Mouse (Mus musculus) stomach, embryonic 16.5 days (tissue): Measurements from ENCODE around the gene Vps37d. TPM values are rescaled to one million over a fixed set of nuclear protein-coding genes. Genes with fewer than 3 reads are reported as not detected.

Experiments used
- ATAC-seq: fragments of 200-750 bp; cut with Nextera tagmentation; 2 replicates; pipeline ENCODE4 v1.8.0; 2017; ENCODE audit warnings: moderate number of reproducible peaks, moderate TSS enrichment; ENCODE audit not compliant: insufficient read depth, low FRiP score
- H3K27ac ChIP-seq: fragments of 300-500 bp; sonication (generic); 2 replicates; pipeline ENCODE4 v1.5.1; 2014; ENCODE audit warnings: low read length
- H3K27me3 ChIP-seq: fragments of 300-500 bp; sonication (generic); 2 replicates; pipeline ENCODE4 v1.6.1; 2014; ENCODE audit warnings: low read length, control low read depth, mixed read lengths; ENCODE audit not compliant: control insufficient read depth, insufficient read depth
- H3K36me3 ChIP-seq: fragments of 300-500 bp; sonication (generic); 2 replicates; pipeline ENCODE4 v1.6.1; 2014; ENCODE audit warnings: low read length; ENCODE audit not compliant: control insufficient read depth, insufficient read depth
- H3K4me1 ChIP-seq: fragments of 300-500 bp; sonication (generic); 2 replicates; pipeline ENCODE4 v1.6.1; 2014; ENCODE audit warnings: low read length, control low read depth, mixed read lengths; ENCODE audit not compliant: control insufficient read depth, insufficient read depth
- H3K4me2 ChIP-seq: fragments of 300-500 bp; sonication (generic); 2 replicates; pipeline ENCODE4 v1.6.1; 2014; ENCODE audit warnings: low read depth, low read length, mixed read lengths
- H3K4me3 ChIP-seq: fragments of 300-500 bp; sonication (generic); replicated peaks from 2 replicates; pipeline ENCODE4 v1.5.1; 2014; ENCODE audit warnings: mild to moderate bottlenecking, low read length
- H3K9ac ChIP-seq: fragments of 300-500 bp; sonication (generic); 2 replicates; pipeline ENCODE4 v1.6.1; 2014; ENCODE audit warnings: low read length
- H3K9me3 ChIP-seq: fragments of 300-500 bp; sonication (generic); replicated peaks from 2 replicates; pipeline ENCODE4 v1.6.1; 2016; ENCODE audit warnings: low read length, control low read depth; ENCODE audit not compliant: control insufficient read depth
- WGBS: fragments of 180-500 bp; shearing (Covaris S2); extraction: QIAGEN DNeasy Blood & Tissue Kit; methylation state at CpG from one replicate; pipeline ENCODE4 v1.1.7; 2014; 5-methylcytosine and 5-hydroxymethylcytosine counted together
- polyA plus RNA-seq: library from polyadenylated mRNA; unstranded; fragments of >200 nt; fragmentation: Nextera tagmentation; extraction: Ambion mirVana; gene quantifications from 2 replicates; pipeline ENCODE4 v1.2.1, GENCODE M21; 2015

The Vps37d gene
- polyA plus RNA-seq, 1 experiment from 2014 or later: 3.5 TPM

DNA sequence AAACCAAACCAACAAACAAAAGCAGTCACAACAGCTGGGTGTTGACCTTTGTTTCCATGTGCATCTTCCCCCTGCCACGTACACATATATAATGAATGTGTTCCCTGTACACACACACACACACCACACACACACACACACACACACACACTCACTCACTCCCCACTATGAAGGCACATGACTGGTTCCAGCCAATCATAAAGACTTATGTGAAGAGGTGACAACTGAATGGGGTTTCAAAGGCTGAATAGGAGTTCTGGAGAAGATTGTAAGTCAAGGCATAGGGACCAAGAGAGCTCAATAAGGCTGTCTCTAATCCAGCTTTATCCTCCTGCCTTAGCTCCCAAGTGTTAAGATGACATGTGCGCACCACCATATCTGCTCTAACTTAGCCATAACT, 1.5 kb upstream of the Vps37d start:
- Histone ChIP-seq H3K4me2 (no peak overlapping the region), H3K4me1 (peaks cover 8% of the 10 kb centered on the region), H3K36me3 (no peaks in the 10 kb centered on the region), H3K9ac (no peak overlapping the region), H3K9me3 (no peaks in the 10 kb centered on the region), H3K4me3 (no peak overlapping the region), H3K27ac (no peak overlapping the region), H3K27me3 (no peaks in the 10 kb centered on the region)
- 92% methylated on average over 2 of the region's 2 CpGs for WGBS
- ATAC-seq: no peak

DNA sequence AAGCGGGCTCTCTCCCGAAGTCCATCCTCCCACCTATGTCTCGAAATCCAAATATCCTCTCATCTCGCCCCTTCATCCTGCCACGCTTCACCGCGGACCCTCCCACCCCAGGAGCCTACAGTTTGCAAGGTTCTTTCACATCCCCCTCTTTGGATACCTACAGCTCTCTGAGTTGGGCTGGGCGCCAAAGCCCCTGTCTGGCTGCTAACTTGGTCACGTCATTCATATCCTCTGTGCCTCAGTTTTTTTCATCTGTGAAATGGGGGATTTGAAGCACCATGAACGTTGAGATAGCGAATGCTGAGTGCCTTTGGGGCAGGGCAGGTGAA, 380 bp upstream of the Vps37d start:
- Histone ChIP-seq H3K4me3 (peak overlapping the region; percentile 77), H3K36me3 (no peaks in the 10 kb centered on the region), H3K9me3 (no peaks in the 10 kb centered on the region), H3K9ac (peak overlapping the region; percentile 95), H3K27ac (no peak overlapping the region), H3K4me2 (peak overlapping the region; percentile 86), H3K4me1 (peaks cover 12% of the 10 kb centered on the region), H3K27me3 (no peaks in the 10 kb centered on the region)
- peak; percentile 26; the same call in 1 of the 2 replicates for ATAC-seq
- WGBS: 2% methylated on average over 11 of the region's 11 CpGs

DNA sequence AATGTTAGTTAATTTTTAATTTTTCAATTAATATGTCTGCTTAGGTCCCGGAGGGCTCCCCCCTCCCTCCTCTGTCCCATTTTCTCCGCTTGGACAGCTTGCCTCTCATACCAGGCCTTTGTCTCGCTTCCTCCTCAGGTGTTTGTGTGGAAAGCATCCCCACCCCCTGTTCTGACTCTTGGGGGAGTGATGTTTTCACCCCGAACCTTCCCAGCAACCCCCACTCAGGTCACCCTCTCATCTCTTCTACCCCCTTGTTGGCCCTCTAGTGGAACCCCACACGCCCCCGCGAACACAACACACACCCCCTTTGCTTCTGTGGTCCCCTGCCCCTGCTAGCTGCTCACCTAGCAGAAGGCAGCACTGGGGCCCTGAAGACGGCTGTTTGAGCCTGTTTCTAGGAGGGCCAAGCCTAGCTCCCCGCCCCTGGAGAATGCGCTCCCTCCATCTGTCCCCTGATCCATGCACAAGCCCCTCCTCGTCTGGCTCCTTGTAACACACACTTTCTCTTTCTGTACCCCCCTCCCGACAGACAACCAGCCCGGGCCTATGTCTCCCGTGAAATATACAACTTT, 1.0 kb downstream of the Vps37d start:
- no peaks in the 10 kb centered on the region for H3K27me3 ChIP-seq
- peak overlapping the region; percentile 86 for H3K4me2 ChIP-seq
- peak overlapping the region; percentile 14; the same call in 1 of the 2 replicates for H3K27ac ChIP-seq
- ATAC-seq: peak; percentile 28; the same call in 1 of the 2 replicates
- 20% methylated on average over 14 of the region's 14 CpGs for WGBS
- H3K4me1 ChIP-seq: peaks cover 14% of the 10 kb centered on the region
- no peaks in the 10 kb centered on the region for H3K36me3 ChIP-seq
- H3K9me3 ChIP-seq: no peaks in the 10 kb centered on the region
- H3K9ac ChIP-seq: peak overlapping the region; percentile 95
- peak overlapping the region; percentile 77 for H3K4me3 ChIP-seq

DNA sequence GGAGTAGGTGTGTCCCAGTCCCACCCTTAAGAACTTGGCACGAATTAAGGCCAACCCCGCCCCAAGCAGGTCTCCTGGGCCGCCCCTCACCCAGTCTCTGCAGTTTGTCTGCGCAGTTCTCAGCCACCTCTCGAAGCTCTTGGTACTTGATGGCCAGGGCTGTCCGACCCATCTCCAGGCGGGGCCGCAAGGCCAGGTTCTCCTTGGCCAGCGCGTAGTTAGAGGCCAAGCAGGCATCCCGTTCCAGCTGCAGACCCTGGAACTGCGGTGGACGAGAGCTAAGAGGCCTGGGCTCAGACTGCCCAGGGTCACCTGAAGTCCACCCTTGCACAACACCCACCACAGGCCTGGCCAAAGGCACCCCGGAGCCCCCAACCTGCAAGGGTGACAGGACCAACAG, 1.7 kb downstream of the Vps37d start:
- WGBS: 84% methylated on average over 14 of the region's 14 CpGs
- Histone ChIP-seq H3K27me3 (no peaks in the 10 kb centered on the region), H3K27ac (no peak overlapping the region), H3K9me3 (no peaks in the 10 kb centered on the region), H3K36me3 (no peaks in the 10 kb centered on the region), H3K4me1 (peaks cover 14% of the 10 kb centered on the region), H3K4me3 (no peak overlapping the region), H3K4me2 (no peak overlapping the region), H3K9ac (no peak overlapping the region)
- no peak for ATAC-seq

DNA sequence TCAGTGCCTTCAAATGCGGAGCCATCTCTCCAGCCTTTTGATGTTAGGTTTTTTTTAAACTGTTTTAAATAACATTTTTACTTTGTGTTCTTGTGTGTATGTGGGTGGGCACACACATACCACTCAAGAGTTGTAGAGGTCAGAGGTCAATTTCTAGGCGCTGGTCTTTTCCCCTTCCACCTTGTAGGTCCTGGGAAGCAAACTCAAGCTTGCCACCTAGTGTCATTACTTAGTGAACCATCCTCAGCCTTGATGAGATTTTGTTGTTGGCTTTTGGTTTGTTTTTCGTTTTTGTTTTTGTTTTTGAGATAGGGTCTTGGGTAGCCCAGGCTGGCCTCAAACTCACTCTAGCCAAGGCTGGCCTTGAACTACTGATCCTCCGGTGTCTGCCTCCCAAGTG, 2.4 kb downstream of the Vps37d start:
- no peak overlapping the region for H3K27ac ChIP-seq

DNA sequence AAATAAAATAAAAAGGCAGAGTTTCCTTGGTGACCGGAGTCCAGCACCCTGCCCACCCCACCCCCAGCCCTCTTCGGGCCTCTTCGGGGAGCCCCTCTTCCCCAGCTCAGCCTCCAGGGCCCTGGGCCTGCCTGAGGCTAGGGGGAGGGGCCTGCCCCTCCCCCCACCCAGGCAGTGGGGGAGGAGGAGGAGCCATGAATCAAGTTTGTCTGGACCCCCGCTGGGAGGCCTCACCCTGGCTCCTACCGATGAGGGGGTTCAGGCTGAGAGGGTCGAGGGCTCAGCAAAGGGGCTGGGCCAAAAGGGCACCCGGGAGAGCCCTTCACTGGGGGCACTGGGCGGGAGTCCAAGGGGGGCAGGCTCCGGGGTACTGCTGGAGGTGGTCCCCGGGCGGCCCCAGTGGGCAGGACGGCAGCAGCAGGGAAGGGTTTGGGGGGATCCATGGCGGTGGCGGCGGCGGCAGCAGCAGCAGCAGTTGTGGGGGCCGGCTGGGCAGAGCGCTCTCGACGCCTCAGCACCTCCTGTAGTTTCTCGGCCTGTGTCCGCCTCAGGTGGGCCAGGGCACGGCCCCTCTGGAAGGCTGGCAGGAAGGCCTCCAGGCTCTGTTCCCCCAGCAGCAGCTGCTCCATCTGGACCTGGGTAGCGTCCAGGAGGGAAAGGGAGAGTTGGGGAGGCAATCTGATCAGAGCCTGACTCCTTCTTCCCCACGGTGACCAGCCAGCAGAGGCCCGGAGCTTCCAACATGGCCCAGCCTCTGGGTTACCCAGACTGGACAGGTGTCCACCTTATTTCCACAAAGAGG, 4.5 kb downstream of the Vps37d start:
- Histone ChIP-seq H3K4me1 (peaks cover 13% of the 10 kb centered on the region), H3K27me3 (no peaks in the 10 kb centered on the region), H3K36me3 (no peaks in the 10 kb centered on the region), H3K9me3 (no peaks in the 10 kb centered on the region), H3K9ac (peak overlapping the region; percentile 62), H3K27ac (no peak overlapping the region), H3K4me3 (no peak overlapping the region), H3K4me2 (no peak overlapping the region)
- no peak for ATAC-seq
- WGBS: 32% methylated on average over 26 of the region's 26 CpGs

More for the DNA sequence above, 2.4 kb downstream of the Vps37d start:
- Histone ChIP-seq H3K4me3 (no peak overlapping the region), H3K27me3 (no peaks in the 10 kb centered on the region), H3K36me3 (no peaks in the 10 kb centered on the region), H3K4me2 (no peak overlapping the region), H3K9ac (no peak overlapping the region), H3K9me3 (no peaks in the 10 kb centered on the region), H3K4me1 (peaks cover 14% of the 10 kb centered on the region)
- WGBS: 63% methylated on average over 4 of the region's 4 CpGs
- no peak for ATAC-seq

DNA sequence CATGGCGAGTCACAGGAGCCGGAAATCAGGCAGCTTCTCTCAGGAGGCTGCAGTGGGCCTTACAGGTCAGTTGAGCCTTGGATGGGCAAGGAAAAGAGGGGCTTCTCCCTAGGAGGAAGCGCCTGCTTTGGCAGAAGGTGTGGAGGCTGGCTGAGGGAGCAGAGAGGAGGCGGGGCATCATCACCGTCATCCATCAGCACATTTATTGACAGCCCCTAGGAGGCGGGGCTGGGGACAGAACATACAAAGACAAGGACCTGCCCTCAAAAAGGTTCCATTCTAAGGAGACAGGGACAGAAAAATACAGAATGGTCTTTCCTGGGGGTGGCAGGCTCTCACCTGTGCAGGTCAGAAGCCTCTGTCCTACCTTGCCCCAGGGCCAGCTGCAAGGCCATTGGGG, 5.3 kb downstream of the Vps37d start:
- Histone ChIP-seq H3K27me3 (no peaks in the 10 kb centered on the region), H3K9me3 (no peaks in the 10 kb centered on the region), H3K4me2 (no peak overlapping the region), H3K9ac (no peak overlapping the region), H3K27ac (no peak overlapping the region), H3K4me3 (no peak overlapping the region), H3K36me3 (no peaks in the 10 kb centered on the region), H3K4me1 (peaks cover 10% of the 10 kb centered on the region)
- WGBS: 67% methylated on average over 6 of the region's 6 CpGs
- no peak for ATAC-seq

DNA sequence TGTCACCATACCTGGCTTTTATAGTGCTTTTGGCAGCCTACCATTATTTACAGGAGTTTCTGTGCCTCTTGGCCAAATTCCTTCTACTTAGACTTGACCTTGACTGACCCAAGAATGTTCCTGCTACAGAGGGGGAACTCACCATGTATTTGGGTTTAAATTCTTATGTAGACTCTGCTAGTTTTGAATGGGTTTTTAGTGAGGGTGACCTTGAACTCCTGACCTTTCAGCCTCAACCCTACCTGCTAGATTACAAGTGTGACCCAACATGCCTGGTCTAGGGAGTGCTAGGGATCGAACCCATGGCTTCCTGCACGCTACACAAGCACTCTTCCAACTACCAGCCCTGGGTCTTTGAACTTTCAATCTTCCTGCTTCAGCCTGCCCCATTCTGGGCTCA, 6.0 kb downstream of the Vps37d start:
- no peaks in the 10 kb centered on the region for H3K36me3 ChIP-seq
- no peaks in the 10 kb centered on the region for H3K27me3 ChIP-seq
- no peak overlapping the region for H3K27ac ChIP-seq
- no peak for ATAC-seq
- no peak overlapping the region for H3K4me3 ChIP-seq
- no peaks in the 10 kb centered on the region for H3K9me3 ChIP-seq
- 91% methylated on average over 2 of the region's 2 CpGs for WGBS
- H3K4me1 ChIP-seq: peaks cover 9% of the 10 kb centered on the region
- no peak overlapping the region for H3K9ac ChIP-seq
- no peak overlapping the region for H3K4me2 ChIP-seq

DNA sequence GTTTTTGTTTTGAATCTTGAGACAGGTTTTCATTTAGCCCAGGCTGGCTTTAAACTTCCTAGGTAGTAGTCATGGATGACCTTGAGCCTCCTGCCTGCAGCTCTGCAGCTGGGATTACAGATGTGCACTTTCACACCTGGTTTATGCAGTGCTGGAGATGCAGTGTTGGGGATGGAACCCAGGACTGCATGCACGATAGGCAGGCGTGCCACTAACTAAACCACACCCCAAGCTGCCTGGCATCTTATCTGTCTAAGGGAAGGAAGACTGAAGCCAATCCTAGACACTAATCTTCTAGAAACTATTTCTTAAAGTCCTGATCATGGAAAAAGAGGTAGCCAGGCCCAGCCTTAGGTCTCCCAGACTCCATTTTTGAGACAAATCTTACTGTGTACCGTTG, 7.6 kb downstream of the Vps37d start:
- H3K4me3 ChIP-seq: no peak overlapping the region
- H3K27ac ChIP-seq: no peak overlapping the region
- H3K36me3 ChIP-seq: no peaks in the 10 kb centered on the region
- ATAC-seq: no peak
- no peaks in the 10 kb centered on the region for H3K9me3 ChIP-seq
- no peaks in the 10 kb centered on the region for H3K27me3 ChIP-seq
- H3K9ac ChIP-seq: no peak overlapping the region
- 80% methylated on average over 3 of the region's 3 CpGs for WGBS
- H3K4me1 ChIP-seq: peaks cover 11% of the 10 kb centered on the region
- no peak overlapping the region for H3K4me2 ChIP-seq
